Mouse (Mus musculus): ENCODE measurements around the gene Wdr93.

DNA sequence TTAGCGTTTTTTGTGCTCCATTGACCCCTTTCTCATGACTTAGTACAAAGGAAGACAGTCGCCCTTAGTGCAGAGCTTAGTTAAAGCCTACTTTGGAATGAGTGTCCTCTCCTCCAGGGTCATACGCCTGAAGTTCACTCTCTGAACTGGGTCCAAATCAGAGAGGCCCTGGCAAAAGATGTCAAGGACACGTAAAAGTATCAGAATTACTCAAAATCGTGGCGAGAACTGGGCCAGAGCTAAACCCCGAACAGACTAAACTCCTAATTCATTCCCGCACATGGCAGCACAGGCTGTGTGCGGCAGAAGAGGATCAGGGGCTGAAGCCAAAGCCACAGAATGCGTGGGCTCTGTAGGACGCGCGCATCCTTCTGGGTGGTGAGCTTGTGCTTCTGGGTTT, 11.5 kb upstream of the Wdr93 start:
- no peak for TF ChIP-seq CTCF (IDR thresholded peaks at IDR 0.05; ENCODE audit: insufficient read depth, low read depth, low read length)
- TF ChIP-seq POLR2A (IDR thresholded peaks at IDR 0.05; ENCODE audit: insufficient read depth, low read depth, low read length) = no peak
